Mouse (Mus musculus) testis, postnatal 14 days (tissue): ENCODE results near the gene Gpld1.

Experiments used
- DNase-seq: peaks from one replicate; pipeline ENCODE4 v3.0.0; 2021; ENCODE audit warnings: low spot score

The Gpld1 gene

GRCm38 (mm10) chr13:24942512-24943282 is at the start of gene Gpld1:
TSS of gene Gpld1 (plus strand) at chr13:24943152.
- DNase-seq, result no peak

- DNase-seq, result no peak
These were observed 49.1 kb upstream of the Gpld1 start for GRCm38 (mm10) chr13:24893880-24894279.

- no peak for DNase-seq
These were observed 41.0 kb upstream of the Gpld1 start for GRCm38 (mm10) chr13:24901916-24902315.

GRCm38 (mm10) chr13:24903412-24903811 is 39.5 kb upstream of the Gpld1 start:
- no peak for DNase-seq

GRCm38 (mm10) chr13:24905422-24905821 is 37.5 kb upstream of the Gpld1 start:
- no peak for DNase-seq

- DNase-seq, result no peak
These were observed 36.0 kb upstream of the Gpld1 start for GRCm38 (mm10) chr13:24906831-24907570.

- DNase-seq, result no peak
These were observed 33.8 kb upstream of the Gpld1 start for GRCm38 (mm10) chr13:24909112-24909511.

- no peak for DNase-seq
These were observed 29.4 kb upstream of the Gpld1 start for GRCm38 (mm10) chr13:24913576-24913975.

- DNase-seq, result no peak
These were observed 28.0 kb upstream of the Gpld1 start for GRCm38 (mm10) chr13:24914915-24915314.

GRCm38 (mm10) chr13:24915831-24916230 is 27.1 kb upstream of the Gpld1 start:
- no peak for DNase-seq

GRCm38 (mm10) chr13:24920333-24920977 is 22.5 kb upstream of the Gpld1 start:
- peak; percentile 27 for DNase-seq

- DNase-seq, result no peak
These were observed 21.7 kb upstream of the Gpld1 start for GRCm38 (mm10) chr13:24921281-24921680.

GRCm38 (mm10) chr13:24923991-24924390 is 19.0 kb upstream of the Gpld1 start:
- DNase-seq, result no peak

GRCm38 (mm10) chr13:24930591-24930990 is 12.4 kb upstream of the Gpld1 start:
- DNase-seq, result no peak

GRCm38 (mm10) chr13:24933199-24933598 is 9.8 kb upstream of the Gpld1 start:
- no peak for DNase-seq

- DNase-seq, result no peak
These were observed 6.2 kb upstream of the Gpld1 start for GRCm38 (mm10) chr13:24936772-24937107.

- peak; percentile 54 for DNase-seq
These were observed 5.7 kb upstream of the Gpld1 start, which contains the start of gene Aldh5a1 for GRCm38 (mm10) chr13:24937108-24937838. TSS of gene Aldh5a1 (minus strand) at chr13:24937661.

- no peak for DNase-seq
These were observed 5.1 kb upstream of the Gpld1 start for GRCm38 (mm10) chr13:24937839-24938166.

- DNase-seq, result peak; percentile 80
These were observed 4.3 kb upstream of the Gpld1 start for GRCm38 (mm10) chr13:24938683-24939082.

GRCm38 (mm10) chr13:24939472-24939871 is 3.5 kb upstream of the Gpld1 start:
- DNase-seq, result no peak

GRCm38 (mm10) chr13:24943303-24943702 is 351 bp downstream of the Gpld1 start:
- DNase-seq, result no peak

- peak; percentile 58 for DNase-seq
These were observed 2.6 kb downstream of the Gpld1 start for GRCm38 (mm10) chr13:24945567-24945966.
